Mouse (Mus musculus) layer of hippocampus, postnatal 25 days (tissue): Measurements from ENCODE around the gene Arhgef11. TPM values are rescaled to one million over a fixed set of nuclear protein-coding genes. Genes with fewer than 3 reads are reported as not detected.

ENCODE experiments used
- microRNA-seq, 2 experiments: library from miRNA; unstranded; fragments of <30 nt; microRNA quantifications; one replicate each; pipeline ENCODE4 v1.2.0; 2021
- total RNA-seq, 2 experiments: library from RNA; stranded (reverse); gene quantifications; 2 replicates each; pipeline ENCODE4 v1.2.3; 2021

Gene Arhgef11
- total RNA-seq, 2 experiments from 2014 or later: 58.5 to 66.4 TPM

Small RNA genes lying within 50 kb of the gene (microRNA-seq; reads per million reads assigned to microRNA genes)
- 0 to 0.20 reads per million in 2 experiments for gene Gm24109

Other genes starting within 250 kb of the Arhgef11 start
- under 1 TPM in 1 of 2 experiments, not detected in 1; 0.54 TPM for gene Fcrl1, start 241.2 kb upstream of the Arhgef11 start, total RNA-seq
- gene Fcrl5, start 181.8 kb upstream of the Arhgef11 start, total RNA-seq: not detected
- gene Etv3, start 92.2 kb upstream of the Arhgef11 start, total RNA-seq: 10 to 100 TPM; 20.2 to 21.6 TPM
- 1 to 10 TPM in 1 of 2 experiments, under 1 TPM in 1; 0.44 to 1.2 TPM for gene Lrrc71, start 131.1 kb downstream of the Arhgef11 start, total RNA-seq
- gene Ntrk1, start 177.6 kb downstream of the Arhgef11 start, total RNA-seq: under 1 TPM in 1 of 2 experiments, not detected in 1; 0.39 TPM
- under 1 TPM; 0.09 to 0.10 TPM for gene Insrr, start 179.4 kb downstream of the Arhgef11 start, total RNA-seq
- 10 to 100 TPM; 11.1 TPM for gene Pear1, start 206.7 kb downstream of the Arhgef11 start, total RNA-seq
- not detected for gene Sh2d2a, start 229.2 kb downstream of the Arhgef11 start, total RNA-seq